Mouse (Mus musculus): ENCODE measurements at regions not wholly inside any gene's neighbourhood (a gene's known extent, or its start where the extent isn't known, plus 50 kb on each side); places are given as distances from the start of the nearest gene placed in this dataset.

GRCm38 (mm10) chr14:76617447-76617846 lies 60.8 kb upstream of the Serp2 start:
- TF ChIP-seq CTCF (IDR thresholded peaks at IDR 0.05): 0 out of 2 replicates have a peak, but pooled peaks have one; percentile 11
- TF ChIP-seq EP300 (IDR thresholded peaks at IDR 0.05): no peak
